Mouse (Mus musculus) c-Kit-positive CD71-positive TER-119-negative erythroid progenitor cells, embryonic 14.5 days (primary cell): ENCODE measurements around the gene Spout1.
A peak's percentile ranks its signal among the peaks of the same experiment; 100 is the strongest.
"Not testable (repeated sequence)": the region's sequence is repeated elsewhere in the genome, so short reads cannot be mapped to it uniquely, and the experiment has no call there.

Experiments
- DNase-seq: peaks from one replicate; pipeline ENCODE4 v3.0.0-alpha.2; 2013; ENCODE audit warnings: low read depth

Spout1 gene

GRCm38 (mm10) chr2:30178711-30179110 is 452 bp upstream of the Spout1 start:
- DNase-seq = not testable (repeated sequence)

- DNase-seq = no peak
Measured at GRCm38 (mm10) chr2:30176561-30176960, 1.7 kb downstream of the Spout1 start.

GRCm38 (mm10) chr2:30175897-30176296 is 2.4 kb downstream of the Spout1 start:
- DNase-seq = no peak

- DNase-seq = no peak
Measured at GRCm38 (mm10) chr2:30173541-30174240, 4.6 kb downstream of the Spout1 start.

- no peak for DNase-seq
Measured at GRCm38 (mm10) chr2:30171997-30172382, 6.3 kb downstream of the Spout1 start.

GRCm38 (mm10) chr2:30171371-30171996 is 6.8 kb downstream of the Spout1 start, which contains the start of gene Endog:
Gene Endog, plus strand, starts transcription at chr2:30171493.
- peak; percentile 71 for DNase-seq

- DNase-seq = no peak
Measured at GRCm38 (mm10) chr2:30166677-30167076, 11.6 kb downstream of the Spout1 start.

GRCm38 (mm10) chr2:30164340-30164932 is 13.8 kb downstream of the Spout1 start:
- no peak for DNase-seq

GRCm38 (mm10) chr2:30161809-30162208 is 16.4 kb downstream of the Spout1 start:
- no peak for DNase-seq

- DNase-seq = not testable (repeated sequence)
Measured at GRCm38 (mm10) chr2:30159871-30160270, 18.4 kb downstream of the Spout1 start.

- no peak for DNase-seq
Measured at GRCm38 (mm10) chr2:30152616-30153015, 25.6 kb downstream of the Spout1 start.

- no peak for DNase-seq
Measured at GRCm38 (mm10) chr2:30151840-30152239, 26.4 kb downstream of the Spout1 start.

- no peak for DNase-seq
Measured at GRCm38 (mm10) chr2:30147466-30147865, 30.8 kb downstream of the Spout1 start.

- DNase-seq = no peak
Measured at GRCm38 (mm10) chr2:30144436-30144835, 33.8 kb downstream of the Spout1 start.

GRCm38 (mm10) chr2:30140021-30140420 is 38.2 kb downstream of the Spout1 start:
- not testable (repeated sequence) for DNase-seq

GRCm38 (mm10) chr2:30136458-30136857 is 41.8 kb downstream of the Spout1 start:
- no peak for DNase-seq

- no peak for DNase-seq
Measured at GRCm38 (mm10) chr2:30134928-30135620, 43.2 kb downstream of the Spout1 start.

- DNase-seq = no peak
Measured at GRCm38 (mm10) chr2:30134378-30134711, 43.9 kb downstream of the Spout1 start.

- DNase-seq = peak; percentile 95
Measured at GRCm38 (mm10) chr2:30133613-30134377, 44.5 kb downstream of the Spout1 start, which contains the start of gene Tbc1d13. Gene Tbc1d13, plus strand, starts transcription at chr2:30133746.

GRCm38 (mm10) chr2:30132801-30133612 is 45.3 kb downstream of the Spout1 start:
- DNase-seq = no peak

GRCm38 (mm10) chr2:30131240-30131639 is 47.0 kb downstream of the Spout1 start:
- DNase-seq = not testable (repeated sequence)
